Mouse (Mus musculus) embryonic facial prominence, embryonic 13.5 days (tissue): ENCODE measurements at regions not wholly inside any gene's neighbourhood (a gene's known extent, or its start where the extent isn't known, plus 50 kb on each side); places are given as distances from the start of the nearest gene placed in this dataset.

Experiments
- ATAC-seq: fragments of 200-750 bp; cut with Nextera tagmentation; 2 replicates; pipeline ENCODE4 v1.8.0; 2017; ENCODE audit warnings: low read depth; ENCODE audit not compliant: insufficient number of reproducible peaks, insufficient read depth, low FRiP score, low TSS enrichment
- H3K27ac ChIP-seq: fragments of 300-500 bp; sonication (generic); 2 replicates; pipeline ENCODE4 v1.5.1; 2015; ENCODE audit warnings: moderate library complexity, mild to moderate bottlenecking, inconsistent platforms
- H3K27me3 ChIP-seq: fragments of 300-500 bp; sonication (generic); 2 replicates; pipeline ENCODE4 v1.6.1; 2015; ENCODE audit warnings: mild to moderate bottlenecking, inconsistent platforms
- H3K36me3 ChIP-seq: fragments of 300-500 bp; sonication (generic); 2 replicates; pipeline ENCODE4 v1.6.1; 2015; ENCODE audit warnings: mild to moderate bottlenecking, inconsistent platforms
- H3K4me1 ChIP-seq: fragments of 300-500 bp; sonication (generic); 2 replicates; pipeline ENCODE4 v1.6.1; 2015; ENCODE audit warnings: inconsistent platforms
- H3K4me2 ChIP-seq: fragments of 300-500 bp; sonication (generic); 2 replicates; pipeline ENCODE4 v1.6.1; 2015; ENCODE audit warnings: moderate library complexity, mild to moderate bottlenecking, inconsistent platforms
- H3K4me3 ChIP-seq: fragments of 300-500 bp; sonication (generic); 2 replicates; pipeline ENCODE4 v1.5.1; 2015; ENCODE audit warnings: mild to moderate bottlenecking, inconsistent platforms
- H3K9ac ChIP-seq: fragments of 300-500 bp; sonication (generic); 2 replicates; pipeline ENCODE4 v1.6.1; 2015; ENCODE audit warnings: mild to moderate bottlenecking, inconsistent platforms
- H3K9me3 ChIP-seq: fragments of 300-500 bp; sonication (generic); 2 replicates; pipeline ENCODE4 v1.6.1; 2016; ENCODE audit warnings: inconsistent platforms
- WGBS: fragments of 180-500 bp; shearing (Covaris S2); methylation state at CpG from one replicate; pipeline ENCODE4 v1.1.7; 2015; ENCODE audit warnings: mixed read lengths; 5-methylcytosine and 5-hydroxymethylcytosine counted together

- Histone ChIP-seq H3K27me3 (no peaks in the 10 kb centered on the region), H3K36me3 (no peaks in the 10 kb centered on the region), H3K4me2 (no peak overlapping the region), H3K4me1 (peaks cover 4% of the 10 kb centered on the region), H3K9ac (no peak overlapping the region), H3K27ac (no peak overlapping the region), H3K9me3 (no peaks in the 10 kb centered on the region), H3K4me3 (no peak overlapping the region)
- no peak for ATAC-seq
- WGBS = 54% methylated on average over 5 of the region's 5 CpGs
These were observed 155.2 kb downstream of the 9530068E07Rik start for GRCm38 (mm10) chr11:52551451-52551850.

DNA sequence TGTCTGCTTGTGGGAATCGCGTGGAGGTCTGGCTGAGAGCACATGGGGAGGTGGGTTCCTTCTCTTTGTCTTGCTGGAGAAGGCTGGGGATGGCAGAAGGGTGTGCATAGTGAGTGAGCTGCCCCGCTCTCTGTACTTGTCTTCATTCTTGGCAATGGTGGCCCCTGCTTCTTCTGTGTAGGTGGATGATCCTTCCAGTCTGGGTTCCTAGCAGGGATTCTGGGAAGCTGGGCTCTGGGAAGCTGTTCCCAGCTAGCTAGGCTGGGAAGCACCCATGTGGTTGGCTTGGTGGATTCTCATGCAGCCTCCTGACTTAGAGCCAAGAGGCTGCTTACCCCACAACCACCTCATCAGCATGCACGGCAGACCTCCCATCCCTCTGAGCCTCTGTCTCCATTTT lies 156.6 kb downstream of the 9530068E07Rik start:
- peaks cover 4% of the 10 kb centered on the region for H3K4me1 ChIP-seq
- no peak for ATAC-seq
- no peaks in the 10 kb centered on the region for H3K36me3 ChIP-seq
- no peak overlapping the region for H3K4me2 ChIP-seq
- no peak overlapping the region for H3K9ac ChIP-seq
- H3K9me3 ChIP-seq = no peaks in the 10 kb centered on the region
- no peaks in the 10 kb centered on the region for H3K27me3 ChIP-seq
- H3K27ac ChIP-seq = no peak overlapping the region
- 88% methylated on average over 4 of the region's 4 CpGs for WGBS
- H3K4me3 ChIP-seq = no peak overlapping the region

GRCm38 (mm10) chr11:52557836-52558235 lies 161.6 kb downstream of the 9530068E07Rik start:
- Histone ChIP-seq H3K4me1 (peaks cover 9% of the 10 kb centered on the region), H3K27ac (no peak overlapping the region), H3K36me3 (no peaks in the 10 kb centered on the region), H3K4me2 (no peak overlapping the region), H3K4me3 (no peak overlapping the region), H3K27me3 (no peaks in the 10 kb centered on the region), H3K9me3 (no peaks in the 10 kb centered on the region), H3K9ac (no peak overlapping the region)
- 93% methylated on average over 3 of the region's 3 CpGs for WGBS
- ATAC-seq = no peak

- H3K27me3 ChIP-seq = no peaks in the 10 kb centered on the region
- H3K9me3 ChIP-seq = no peaks in the 10 kb centered on the region
- no peak overlapping the region for H3K4me3 ChIP-seq
- H3K27ac ChIP-seq = no peak overlapping the region
- H3K36me3 ChIP-seq = no peaks in the 10 kb centered on the region
- H3K9ac ChIP-seq = no peak overlapping the region
- H3K4me1 ChIP-seq = peaks cover 9% of the 10 kb centered on the region
- H3K4me2 ChIP-seq = no peak overlapping the region
- 76% methylated on average over 5 of the region's 5 CpGs for WGBS
- ATAC-seq = no peak
These were observed 162.6 kb downstream of the 9530068E07Rik start for GRCm38 (mm10) chr11:52558782-52559181.

DNA sequence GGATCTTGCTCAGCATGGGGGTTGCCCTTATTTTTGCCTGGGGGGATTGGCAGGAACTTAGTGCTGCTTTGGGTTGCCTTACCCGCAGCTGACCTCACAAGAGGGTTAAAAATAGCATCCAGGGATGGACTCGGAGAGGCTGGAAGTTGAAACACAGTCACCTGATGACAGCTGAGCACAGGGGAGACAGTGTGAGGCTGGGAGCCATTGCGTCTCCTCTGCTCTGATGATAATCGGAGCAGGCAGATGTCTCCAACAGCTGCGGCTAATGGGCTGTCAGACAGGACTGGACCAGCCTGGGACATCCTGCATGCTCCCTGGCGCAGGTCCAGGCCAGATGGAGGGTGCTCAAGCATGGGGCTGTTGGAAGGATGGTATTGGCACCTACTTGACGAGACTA lies 165.1 kb downstream of the 9530068E07Rik start:
- Histone ChIP-seq H3K27me3 (no peaks in the 10 kb centered on the region), H3K4me3 (no peak overlapping the region), H3K9ac (no peak overlapping the region), H3K4me2 (no peak overlapping the region), H3K27ac (no peak overlapping the region), H3K36me3 (no peaks in the 10 kb centered on the region), H3K4me1 (peaks cover 16% of the 10 kb centered on the region), H3K9me3 (no peaks in the 10 kb centered on the region)
- ATAC-seq = no peak
- WGBS = 38% methylated on average over 7 of the region's 7 CpGs

GRCm38 (mm10) chr11:52565457-52565856 lies 169.2 kb downstream of the 9530068E07Rik start:
- Histone ChIP-seq H3K4me2 (no peak overlapping the region), H3K27ac (no peak overlapping the region), H3K9me3 (no peaks in the 10 kb centered on the region), H3K27me3 (no peaks in the 10 kb centered on the region), H3K4me1 (peaks cover 29% of the 10 kb centered on the region), H3K4me3 (no peak overlapping the region), H3K9ac (no peak overlapping the region), H3K36me3 (no peaks in the 10 kb centered on the region)
- 8% methylated on average over 1 of the region's 1 CpGs for WGBS
- ATAC-seq = no peak

GRCm38 (mm10) chr11:52566026-52566425 lies 169.8 kb downstream of the 9530068E07Rik start:
- no peaks in the 10 kb centered on the region for H3K36me3 ChIP-seq
- H3K4me2 ChIP-seq = no peak overlapping the region
- H3K27me3 ChIP-seq = no peaks in the 10 kb centered on the region
- no peak for ATAC-seq
- WGBS = 62% methylated on average over 9 of the region's 9 CpGs
- peaks cover 31% of the 10 kb centered on the region for H3K4me1 ChIP-seq
- H3K9me3 ChIP-seq = no peaks in the 10 kb centered on the region
- H3K4me3 ChIP-seq = no peak overlapping the region
- no peak overlapping the region for H3K27ac ChIP-seq
- no peak overlapping the region for H3K9ac ChIP-seq

GRCm38 (mm10) chr11:52567945-52568687 lies 171.9 kb downstream of the 9530068E07Rik start:
- Histone ChIP-seq H3K4me3 (no peak overlapping the region), H3K9ac (no peak overlapping the region), H3K9me3 (no peaks in the 10 kb centered on the region), H3K4me2 (no peak overlapping the region), H3K4me1 (peaks cover 36% of the 10 kb centered on the region), H3K36me3 (no peaks in the 10 kb centered on the region), H3K27me3 (no peaks in the 10 kb centered on the region), H3K27ac (no peak overlapping the region)
- no peak for ATAC-seq
- WGBS = 35% methylated on average over 13 of the region's 13 CpGs

DNA sequence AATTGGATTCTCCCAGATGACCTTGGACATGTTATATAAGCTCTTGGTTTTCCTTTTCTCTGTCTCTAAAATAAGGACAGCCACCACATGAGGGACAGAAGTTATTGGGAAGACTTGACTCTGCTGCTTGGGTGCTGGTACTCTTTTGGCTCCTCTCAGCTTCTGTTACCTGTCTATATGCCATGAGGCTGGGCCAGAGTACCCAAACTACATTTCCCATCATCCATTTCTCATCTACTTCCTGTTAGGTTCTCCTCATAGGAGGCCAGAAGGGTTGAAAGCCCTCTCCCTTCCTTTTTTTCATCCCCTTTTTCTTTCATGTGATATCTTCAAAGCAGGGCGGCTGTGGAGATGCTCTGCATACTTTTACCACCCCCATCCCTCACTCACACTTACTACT lies 172.6 kb downstream of the 9530068E07Rik start:
- 50% methylated on average over 1 of the region's 1 CpGs for WGBS
- Histone ChIP-seq H3K9me3 (no peaks in the 10 kb centered on the region), H3K9ac (no peak overlapping the region), H3K36me3 (no peaks in the 10 kb centered on the region), H3K4me1 (peaks cover 36% of the 10 kb centered on the region), H3K27me3 (no peaks in the 10 kb centered on the region), H3K27ac (no peak overlapping the region), H3K4me2 (no peak overlapping the region), H3K4me3 (no peak overlapping the region)
- no peak for ATAC-seq

GRCm38 (mm10) chr11:52569759-52570158 lies 173.5 kb downstream of the 9530068E07Rik start:
- Histone ChIP-seq H3K27ac (no peak overlapping the region), H3K9me3 (no peaks in the 10 kb centered on the region), H3K36me3 (no peaks in the 10 kb centered on the region), H3K4me2 (no peak overlapping the region), H3K4me1 (peaks cover 36% of the 10 kb centered on the region), H3K9ac (no peak overlapping the region), H3K4me3 (no peak overlapping the region), H3K27me3 (no peaks in the 10 kb centered on the region)
- ATAC-seq = no peak
- 79% methylated on average over 10 of the region's 10 CpGs for WGBS

DNA sequence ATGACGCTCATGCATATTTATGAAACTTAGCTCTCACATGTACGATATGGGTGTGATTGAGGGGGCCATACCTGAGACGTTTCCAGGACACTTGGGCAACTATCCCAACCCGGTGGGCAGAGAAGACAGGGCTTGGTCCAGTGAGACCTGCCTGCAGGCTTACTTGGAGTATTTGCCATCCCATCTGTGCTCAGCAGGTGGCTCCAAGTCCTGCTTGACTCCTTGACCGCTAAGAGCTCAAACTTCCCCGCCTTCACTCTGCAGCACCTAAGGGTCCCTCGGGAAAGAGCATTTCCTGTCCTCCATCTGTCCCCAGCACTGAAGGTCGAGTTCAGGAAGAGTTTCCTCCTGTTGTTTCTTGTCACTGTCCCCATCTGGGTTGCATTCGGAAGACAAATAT lies 182.2 kb downstream of the 9530068E07Rik start:
- ATAC-seq = no peak
- Histone ChIP-seq H3K27ac (no peak overlapping the region), H3K4me1 (no peaks in the 10 kb centered on the region), H3K27me3 (no peaks in the 10 kb centered on the region), H3K4me3 (no peak overlapping the region), H3K9ac (no peak overlapping the region), H3K9me3 (no peaks in the 10 kb centered on the region), H3K36me3 (no peaks in the 10 kb centered on the region), H3K4me2 (no peak overlapping the region)
- WGBS = 44% methylated on average over 9 of the region's 9 CpGs

DNA sequence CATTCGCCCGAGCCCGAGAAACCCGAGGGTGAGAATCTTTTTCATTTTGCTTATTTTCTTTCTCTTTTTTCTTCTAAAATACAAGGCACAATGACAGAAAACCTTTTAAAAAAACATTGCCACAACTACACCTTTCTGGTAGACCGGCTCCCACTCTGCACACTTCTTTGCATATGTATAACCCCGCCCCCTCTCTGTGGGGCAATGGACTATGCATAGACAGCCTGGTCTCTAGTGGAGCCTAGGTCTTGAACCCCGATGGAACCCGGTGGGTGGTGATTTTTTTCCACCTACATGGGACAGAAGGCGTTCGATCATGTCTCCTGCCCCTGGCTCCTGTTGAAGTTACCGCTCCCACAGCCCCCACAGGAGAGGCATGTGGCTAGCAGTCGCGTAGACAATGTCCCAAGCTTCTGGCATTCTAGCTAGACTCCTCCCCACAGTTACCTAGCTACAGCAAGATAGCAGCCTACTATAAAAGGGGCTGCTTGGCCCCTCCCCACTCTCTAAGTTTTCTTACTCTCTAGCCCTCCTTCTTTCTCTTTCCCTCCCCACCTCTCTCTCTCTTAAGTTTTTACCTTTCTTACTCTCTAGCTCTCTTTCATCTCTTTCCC lies 183.6 kb downstream of the 9530068E07Rik start:
- 78% methylated on average over 13 of the region's 13 CpGs for WGBS

More for the DNA sequence above, 183.6 kb downstream of the 9530068E07Rik start:
- H3K4me2 ChIP-seq = no peak overlapping the region
- H3K9me3 ChIP-seq = no peaks in the 10 kb centered on the region
- no peaks in the 10 kb centered on the region for H3K4me1 ChIP-seq
- no peak overlapping the region for H3K4me3 ChIP-seq
- ATAC-seq = no peak
- no peak overlapping the region for H3K27ac ChIP-seq
- no peak overlapping the region for H3K9ac ChIP-seq
- H3K27me3 ChIP-seq = no peaks in the 10 kb centered on the region
- no peaks in the 10 kb centered on the region for H3K36me3 ChIP-seq
